Mouse (Mus musculus) frontal cortex, postnatal 14 days (tissue): ENCODE results near the gene Otx1.

Experiments
- DNase-seq, 2 experiments: peaks; one replicate each; pipeline ENCODE4 v3.0.0; 2022; ENCODE audit warnings: low spot score in 2 of 2

The Otx1 gene

DNA sequence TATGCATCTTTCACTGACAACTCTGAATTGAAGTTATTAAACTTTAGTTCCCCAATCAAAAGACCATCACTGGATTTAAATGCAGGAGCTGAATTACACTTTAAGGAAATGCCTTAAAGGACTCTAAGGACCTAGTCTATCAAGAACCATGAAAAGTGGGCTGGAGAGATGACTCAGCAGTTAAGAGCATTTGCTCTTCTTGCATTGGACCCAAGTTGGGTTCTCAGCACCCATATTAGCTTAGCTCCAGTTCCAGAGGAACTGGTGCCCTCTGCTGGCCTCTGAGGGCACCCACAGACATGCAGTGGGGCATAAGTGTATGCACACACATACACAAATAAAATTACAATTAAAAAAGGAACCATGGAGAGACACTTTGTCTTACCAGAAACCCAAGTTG, 52.6 kb downstream of the Otx1 start:
- no peak for DNase-seq
